Mouse (Mus musculus): ENCODE data around the gene Cd9.

DNA sequence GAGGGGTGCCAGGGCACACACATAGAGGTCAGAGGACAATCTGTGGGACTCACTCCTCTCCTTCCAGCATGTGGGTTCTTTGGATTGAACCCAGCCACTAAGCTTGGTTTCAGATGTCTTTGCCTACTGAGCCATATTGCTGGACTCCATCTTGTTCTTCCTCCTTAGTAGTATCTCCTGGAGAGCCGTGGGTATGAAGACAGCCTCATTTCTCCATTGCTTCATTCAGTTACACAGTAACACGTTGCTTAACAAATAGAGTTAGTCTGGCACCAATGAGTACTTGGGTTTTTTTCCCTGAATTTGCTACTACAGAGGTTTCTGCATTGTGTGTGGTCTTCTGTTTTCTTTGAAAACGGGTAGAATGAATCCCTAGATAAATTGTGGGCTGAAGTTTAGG, 31.5 kb upstream of the Cd9 start:
- no peak for TF ChIP-seq POLR2A (IDR thresholded peaks at IDR 0.05; ENCODE audit: insufficient read depth, low read depth, low read length)
- TF ChIP-seq CTCF (IDR thresholded peaks at IDR 0.05; ENCODE audit: insufficient read depth, low read depth, low read length) = no peak

All from olfactory bulb, adult 2 months (tissue).